Mouse (Mus musculus): ENCODE measurements around the gene Kcnq5.
"Not testable (repeated sequence)": the region's sequence is repeated elsewhere in the genome, so short reads cannot be mapped to it uniquely, and the experiment has no call there.

Kcnq5 gene

DNA sequence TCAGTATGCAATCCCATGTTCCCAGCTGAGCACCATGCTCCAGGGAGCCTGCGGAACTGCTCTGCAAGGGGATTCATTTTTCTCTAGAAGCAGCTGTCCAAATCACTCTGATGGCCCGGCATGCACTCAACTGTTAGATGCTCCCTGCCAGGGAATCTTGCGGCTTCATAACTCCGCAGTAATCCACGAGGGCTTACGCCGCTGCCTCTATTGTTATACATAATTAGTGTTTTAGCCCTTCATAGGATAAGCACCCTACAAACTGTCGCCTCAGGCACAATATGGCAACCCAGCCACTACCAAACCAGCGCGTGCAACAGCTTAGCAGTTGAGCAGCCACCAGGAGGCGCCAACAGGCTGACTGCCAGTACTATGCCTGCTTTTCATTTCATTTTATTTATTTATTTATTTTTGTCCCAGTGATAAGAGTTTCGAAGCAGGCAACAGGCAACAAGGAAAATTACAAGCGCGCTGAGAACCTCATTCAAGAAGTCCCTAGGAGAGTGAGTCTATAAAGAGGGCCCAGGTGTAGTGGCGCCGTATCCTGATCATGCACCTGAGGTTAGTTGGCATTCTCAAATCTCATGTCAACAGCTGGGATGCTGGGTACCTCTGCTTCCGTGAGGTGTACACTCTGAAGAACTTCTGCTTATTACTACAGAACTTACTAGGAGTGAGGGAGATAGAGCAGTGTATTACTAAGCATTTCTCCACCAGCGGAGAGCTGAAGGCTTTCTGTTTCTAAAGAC, 500.6 kb downstream of the Kcnq5 start:
- peak; percentile 39 for DNase-seq

DNA sequence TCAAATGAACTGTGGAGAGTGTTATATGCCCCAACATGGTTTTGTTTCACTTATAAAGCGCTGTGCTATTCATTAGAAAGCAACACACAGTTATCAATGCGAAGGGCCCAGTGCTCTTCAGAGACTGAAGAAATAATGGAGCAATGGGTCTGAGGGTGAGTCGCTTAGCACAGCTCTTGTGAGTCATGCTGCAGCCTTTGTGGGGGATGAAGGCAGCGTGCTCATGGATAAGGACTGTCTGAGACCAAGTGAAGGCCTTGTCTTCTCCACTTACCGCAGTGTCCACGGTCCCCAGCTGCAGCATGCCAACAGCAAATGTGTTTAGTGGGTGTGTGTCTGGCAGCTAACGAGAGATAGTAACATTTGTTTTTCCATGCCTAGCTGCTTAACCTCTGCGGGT, 503.2 kb downstream of the Kcnq5 start:
- DNase-seq: no peak

DNA sequence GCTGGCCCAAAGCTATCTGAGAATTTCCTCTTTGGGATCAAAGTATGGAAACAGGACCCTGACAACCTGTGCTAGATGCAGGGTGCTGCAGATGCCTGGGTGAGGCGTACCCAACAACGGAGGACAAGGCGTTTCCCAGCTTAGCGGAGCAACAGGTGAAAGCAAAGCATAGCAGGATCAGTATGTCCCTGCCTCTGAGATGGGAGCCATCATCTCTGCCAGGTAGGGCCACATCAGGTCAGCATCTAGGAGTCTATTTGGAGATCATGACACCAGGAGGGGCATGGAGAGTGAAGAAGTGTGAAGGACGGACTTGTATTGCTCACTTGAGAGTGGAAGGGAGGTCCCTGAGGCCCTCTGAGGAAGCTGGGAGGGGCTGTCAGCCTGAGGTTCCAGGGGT, 505.8 kb downstream of the Kcnq5 start:
- no peak for DNase-seq

DNA sequence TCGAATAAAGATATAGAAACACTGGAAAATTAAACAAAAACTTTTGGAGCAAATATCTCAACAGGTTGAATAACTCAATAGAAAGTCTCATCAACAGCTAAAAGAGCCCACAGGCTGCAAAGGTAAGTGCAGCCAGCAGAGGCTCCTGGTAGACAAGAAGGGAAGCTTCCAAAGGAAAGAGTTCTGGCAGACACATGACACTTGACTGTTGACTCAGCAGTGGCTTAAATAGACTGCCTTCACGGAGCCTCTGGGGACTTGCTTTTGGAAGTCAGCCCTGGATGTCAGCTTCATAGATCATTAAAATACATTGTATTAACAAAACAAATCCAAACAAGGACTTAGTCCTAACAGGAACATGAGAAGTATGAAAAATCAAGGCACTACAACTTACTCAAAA, 513.5 kb downstream of the Kcnq5 start:
- no peak for DNase-seq

DNA sequence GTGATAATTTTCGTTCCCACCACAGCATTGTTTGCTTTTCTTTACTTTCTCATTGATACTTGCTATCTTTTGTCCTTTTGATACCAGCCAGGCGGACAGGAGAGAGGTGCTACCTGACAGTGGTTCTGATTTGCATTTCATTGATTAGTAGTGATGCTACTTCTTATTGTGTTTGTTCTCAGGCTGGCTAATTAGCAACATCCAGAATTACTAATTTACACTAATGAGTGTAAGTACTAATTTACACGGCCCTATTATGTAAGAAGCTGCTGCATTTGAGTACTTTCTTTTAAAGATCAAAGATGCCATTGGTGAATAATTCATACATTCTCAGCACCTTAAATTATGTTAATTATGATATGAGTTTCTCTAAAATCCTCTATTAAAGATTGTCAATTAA, 525.0 kb downstream of the Kcnq5 start:
- DNase-seq: no peak

DNA sequence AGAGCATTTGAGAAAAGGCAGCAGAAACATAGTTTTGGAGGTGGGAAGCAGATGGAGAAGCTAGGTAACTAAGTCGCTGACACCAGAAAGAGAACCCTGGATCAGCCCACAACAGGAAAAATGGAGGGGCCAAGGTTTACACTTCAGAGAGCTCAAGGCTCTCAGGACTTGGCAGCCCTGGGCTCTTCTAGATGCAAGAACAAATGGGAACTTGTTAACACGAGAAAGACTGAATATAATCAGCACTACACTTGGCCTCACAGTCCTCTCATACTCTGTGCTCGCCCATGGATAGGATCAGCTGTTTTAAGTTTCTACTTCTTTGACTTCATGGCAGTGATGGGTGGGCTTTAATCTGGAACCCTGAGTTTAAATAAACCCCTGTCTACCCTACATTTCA, 526.9 kb downstream of the Kcnq5 start:
- DNase-seq: no peak

- no peak for DNase-seq
These were observed 530.1 kb downstream of the Kcnq5 start for GRCm38 (mm10) chr1:21431666-21432065.

GRCm38 (mm10) chr1:21428079-21428478, 533.7 kb downstream of the Kcnq5 start:
- no peak for DNase-seq

DNA sequence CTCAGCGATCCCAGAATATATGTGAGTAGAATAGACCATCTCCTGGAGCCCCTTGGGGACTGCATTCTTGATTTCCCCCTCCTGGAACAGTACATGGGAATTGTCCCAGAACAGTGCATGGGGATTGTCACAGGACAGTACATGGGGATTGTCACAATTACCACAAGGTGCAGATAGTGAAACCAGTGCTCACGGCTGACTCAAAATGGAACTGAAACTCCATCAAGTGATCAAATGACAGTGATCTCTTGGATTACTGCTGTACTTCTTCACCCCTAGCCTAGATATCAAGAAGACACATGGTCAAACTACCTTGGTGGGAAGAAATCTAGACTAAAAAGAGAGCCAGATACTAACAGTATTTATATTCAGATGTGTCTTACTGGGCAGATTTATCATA, 536.1 kb downstream of the Kcnq5 start:
- no peak for DNase-seq

DNA sequence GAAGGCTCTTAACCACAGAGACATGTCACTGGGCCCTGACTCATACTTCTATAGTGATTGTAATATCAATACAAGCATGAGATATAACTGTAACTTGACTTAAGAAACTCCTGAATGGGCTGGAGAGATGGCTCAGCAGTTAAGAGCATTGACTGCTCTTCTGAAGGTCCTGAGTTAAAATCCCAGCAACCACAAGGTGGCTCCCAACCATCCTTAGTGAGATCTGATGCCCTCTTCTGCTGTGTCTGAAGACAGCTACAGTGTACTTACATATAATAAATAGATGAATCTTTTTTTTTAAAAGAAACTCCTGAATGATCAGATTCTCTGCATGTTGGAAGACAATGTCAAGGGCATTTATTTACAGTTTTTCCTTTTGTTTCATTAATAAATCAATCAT, 542.4 kb downstream of the Kcnq5 start:
- DNase-seq: no peak

DNA sequence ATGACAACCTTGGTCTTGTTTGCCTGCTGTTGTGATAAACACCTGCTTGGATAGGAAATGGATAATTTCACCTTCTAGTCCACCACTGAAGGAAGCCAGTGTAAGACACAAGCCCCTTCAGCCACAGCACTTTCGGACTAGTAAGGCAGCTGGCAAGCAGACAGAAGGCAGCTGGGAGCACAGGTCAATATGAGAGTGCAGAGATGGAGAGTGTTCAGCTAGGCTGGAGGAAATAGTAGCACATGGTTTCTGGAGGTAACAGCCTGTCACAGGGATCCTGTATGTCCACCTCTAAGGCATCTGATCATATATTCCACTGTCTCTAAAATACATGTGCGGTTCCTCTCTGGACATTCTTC, 549.6 kb downstream of the Kcnq5 start:
- DNase-seq: no peak

- peak; percentile 83 for DNase-seq
These were observed 550.2 kb downstream of the Kcnq5 start for GRCm38 (mm10) chr1:21411331-21412196.

DNA sequence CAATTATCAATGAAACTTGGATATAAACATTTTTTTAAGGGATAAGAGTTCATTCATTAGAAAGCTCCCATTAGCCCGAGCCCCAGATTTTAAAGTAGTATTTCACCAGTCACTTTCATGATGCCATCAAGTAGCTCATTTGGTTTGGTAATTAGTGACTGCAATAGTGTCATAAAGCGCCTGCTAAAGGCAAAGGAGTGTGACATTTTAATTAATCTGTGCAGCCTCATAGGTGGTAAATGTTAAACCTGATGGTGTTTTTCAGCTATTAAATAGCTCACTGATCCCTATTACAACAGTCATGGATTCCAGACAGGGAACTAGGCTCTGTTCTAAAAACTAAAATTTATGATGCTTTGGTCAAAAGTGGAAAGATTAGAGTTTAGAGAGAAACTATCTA, 554.5 kb downstream of the Kcnq5 start:
- no peak for DNase-seq

DNA sequence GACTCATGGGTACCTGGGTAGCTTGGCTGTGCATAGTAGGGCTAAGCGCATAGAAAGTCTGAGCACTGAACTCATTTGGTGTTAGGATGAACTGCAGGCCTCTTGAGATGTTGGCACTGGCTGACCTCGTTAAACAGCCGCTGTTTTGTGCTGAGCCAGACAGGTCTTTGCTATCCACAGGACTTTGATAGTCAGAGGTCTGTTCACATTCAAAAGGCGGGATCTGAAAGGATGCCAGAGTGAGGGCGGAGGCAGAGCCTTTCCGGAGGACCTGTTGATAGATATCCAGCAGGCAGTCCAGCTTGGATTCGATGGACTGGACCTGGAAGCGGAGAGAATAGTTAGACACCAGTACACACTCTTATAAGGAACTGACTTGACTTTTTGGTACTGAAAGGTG, 558.9 kb downstream of the Kcnq5 start:
- no peak for DNase-seq

- no peak for DNase-seq
These were observed 570.5 kb downstream of the Kcnq5 start for GRCm38 (mm10) chr1:21391138-21391671.

GRCm38 (mm10) chr1:21383256-21383655, 578.5 kb downstream of the Kcnq5 start, which contains the start of gene Khdc1b:
TSS of gene Khdc1b (plus strand) at chr1:21383556.
- DNase-seq: no peak

GRCm38 (mm10) chr1:21368031-21368430, 593.7 kb downstream of the Kcnq5 start, which contains the start of gene Khdc1c:
TSS of gene Khdc1c (plus strand) at chr1:21368331.
- DNase-seq: not testable (repeated sequence)

DNA sequence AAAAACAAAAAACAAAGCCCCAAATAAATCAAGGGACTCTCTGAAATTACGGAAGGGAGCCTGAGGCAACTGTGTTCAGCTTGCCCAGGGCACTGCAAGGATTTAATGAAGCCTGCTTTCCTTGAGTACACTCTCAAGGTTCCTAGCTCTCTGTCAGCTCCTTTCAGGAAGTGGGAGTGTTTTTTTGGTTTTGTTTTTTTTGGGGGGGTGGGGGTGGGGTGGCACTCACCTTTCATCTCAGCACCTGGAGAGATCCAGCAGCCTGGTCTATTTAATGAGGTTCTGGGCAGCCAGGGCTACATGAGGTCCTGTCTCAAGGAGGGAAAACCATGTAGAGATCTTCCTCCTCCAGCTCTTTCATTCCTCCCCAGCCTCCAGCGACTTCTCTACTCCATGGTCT, 612.4 kb downstream of the Kcnq5 start, which contains the start of gene Khdc1a:
Gene Khdc1a (plus strand): TSS at position 301 of the 400 bp plus-strand sequence.
- DNase-seq: no peak

Data from right cerebral cortex, postnatal 25 days (tissue).